In the genomic region with DNA sequence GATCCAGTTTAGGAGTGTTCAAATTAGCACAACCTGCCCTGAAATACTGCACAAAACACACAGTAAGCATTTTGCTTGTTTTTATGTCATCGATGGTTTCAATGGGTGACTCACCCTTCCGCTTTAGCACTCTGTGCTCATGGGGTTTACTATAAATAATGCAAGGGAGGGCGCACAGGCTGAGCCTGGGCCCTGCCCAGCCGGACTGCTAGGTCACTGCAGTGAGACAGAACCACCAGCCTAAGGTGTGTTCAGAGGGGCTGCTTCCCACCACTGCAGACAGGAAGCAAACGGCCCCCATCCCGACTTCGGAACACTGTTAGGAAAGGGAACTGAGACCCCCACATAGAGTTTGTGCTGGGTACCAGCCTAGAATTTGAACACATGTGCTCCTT, we compare ENCODE assay signal across 9 mouse cellular contexts. TPM values are rescaled to one million over a fixed set of nuclear protein-coding genes. Genes with fewer than 3 reads are reported as not detected.
DNase-seq lines count a peak whose midpoint lies in the region; ATAC-seq and TF ChIP-seq lines count a peak whose summit lies in the region.
"Had no signal": no experiment of that assay in that cellular context is flagged by ENCODE, and none has a peak within 500 bp of the region (broad histone marks: within the 10 kb centered on the region; RNA-seq: fewer than 3 reads in every experiment).

No protein-coding gene starts in this region.

- no peaks in the 10 kb centered on the region for H3K36me3 ChIP-seq in kidney, adult 2 months (ENCODE audit: control insufficient read depth, insufficient read depth, low read length)
- H3K36me3 ChIP-seq in kidney, embryonic 15.5 days, result no peaks in the 10 kb centered on the region
- no peaks in the 10 kb centered on the region for H3K36me3 ChIP-seq in macrophage (ENCODE audit: inconsistent target)
- H3K36me3 ChIP-seq in forebrain, embryonic 12.5 days (replicated peaks), result no peaks in the 10 kb centered on the region

- 59% methylated on average over 7 of the region's 7 CpGs for WGBS in kidney, adult 2 months
- WGBS in kidney, embryonic 15.5 days, result 74% methylated on average over 7 of the region's 7 CpGs
- WGBS in macrophage (ENCODE audit: missing documents), result 5% methylated on average over 7 of the region's 7 CpGs
- WGBS in forebrain, embryonic 12.5 days, result 88% methylated on average over 7 of the region's 7 CpGs

- H3K27ac ChIP-seq in kidney, adult 2 months (ENCODE audit: insufficient read depth, low read depth, low read length), result no peak overlapping the region
- H3K27ac ChIP-seq in kidney, embryonic 15.5 days, result no peak overlapping the region
- H3K27ac ChIP-seq in macrophage, result peak overlapping the region; percentile 82
- H3K27ac ChIP-seq in forebrain, embryonic 12.5 days, result no peak overlapping the region

- H3K79me2 ChIP-seq in macrophage (ENCODE audit: inconsistent target), result no peaks in the 10 kb centered on the region

- H3K27me3 ChIP-seq in kidney, adult 2 months (replicated peaks; ENCODE audit: control insufficient read depth, insufficient read depth, low read length), result no peaks in the 10 kb centered on the region
- peaks cover 20% of the 10 kb centered on the region for H3K27me3 ChIP-seq in kidney, embryonic 15.5 days
- H3K27me3 ChIP-seq in forebrain, embryonic 12.5 days, result peaks cover 3% of the 10 kb centered on the region; the same call in 1 of the 2 replicates

- no peak overlapping the region for H3K4me2 ChIP-seq in kidney, embryonic 15.5 days
- no peak overlapping the region for H3K4me2 ChIP-seq in forebrain, embryonic 12.5 days

- DNase-seq in kidney, adult 2 months, result peak; percentile 49
- peak; percentile 50 for DNase-seq in NIH3T3 (ENCODE audit: low read depth)
- peak; percentile 67 for DNase-seq in gastrocnemius, postnatal 25 days
- DNase-seq in retina, embryonic 14.5 days (ENCODE audit: low spot score), result no peak
- DNase-seq in cerebellum, postnatal 10 days, result no peak
- DNase-seq: cerebellum, postnatal 14 days had no signal

- TF ChIP-seq CTCF in kidney, adult 2 months (conservative IDR thresholded peaks at IDR 0.05; ENCODE audit: insufficient read depth, insufficient read length, low read depth, low read length), result no peak

- no peak overlapping the region for H3K9ac ChIP-seq in kidney, embryonic 15.5 days
- no peak overlapping the region for H3K9ac ChIP-seq in forebrain, embryonic 12.5 days

- no peaks in the 10 kb centered on the region for H3K4me1 ChIP-seq in kidney, adult 2 months (ENCODE audit: control insufficient read depth, insufficient read depth, low read length)
- peaks cover 2% of the 10 kb centered on the region; the same call in 1 of the 2 replicates for H3K4me1 ChIP-seq in kidney, embryonic 15.5 days
- H3K4me1 ChIP-seq in forebrain, embryonic 12.5 days, result peaks cover 28% of the 10 kb centered on the region

- no peak overlapping the region for H3K4me3 ChIP-seq in kidney, adult 2 months (ENCODE audit: insufficient read depth, low read depth, low read length)
- no peak overlapping the region for H3K4me3 ChIP-seq in kidney, embryonic 15.5 days (replicated peaks)
- H3K4me3 ChIP-seq in macrophage (ENCODE audit: inconsistent target), result no peak overlapping the region
- no peak overlapping the region for H3K4me3 ChIP-seq in forebrain, embryonic 12.5 days (replicated peaks)

- TF ChIP-seq POLR2A in kidney, adult 2 months (IDR thresholded peaks at IDR 0.05; ENCODE audit: low read depth, low read length), result no peak

- ATAC-seq in kidney, embryonic 15.5 days (replicated peaks; ENCODE audit: low FRiP score), result no peak
- ATAC-seq in forebrain, embryonic 12.5 days (ENCODE audit: low FRiP score), result no peak

- no peaks in the 10 kb centered on the region for H3K9me3 ChIP-seq in kidney, embryonic 15.5 days (replicated peaks)
- no peaks in the 10 kb centered on the region for H3K9me3 ChIP-seq in forebrain, embryonic 12.5 days

RNA-seq across cellular contexts. Expression of gene Zbtb16, which starts 18.6 kb away (rescaled TPM):
- polyA plus RNA-seq in kidney, adult 2 months (2012; rRNA removed), result 3.0 and 3.1 TPM in 2 replicates
- polyA plus RNA-seq in kidney, embryonic 15.5 days (2015; fragmentation: Nextera tagmentation; extraction: Ambion mirVana), result 1.2 and 2.1 TPM in 2 replicates
- total RNA-seq in gastrocnemius, postnatal 25 days (2021), result 100 to 1,000 TPM; 102 to 134 TPM
- total RNA-seq in macrophage (2018; cell fraction: chromatin; rRNA removed), result 1 to 10 TPM in 13 of 26 experiments, under 1 TPM in 7, not detected in 6; 0.26 to 9.3 (median 2.4) TPM
- total RNA-seq in macrophage (2018; cell fraction: cytosol; rRNA removed), result 1 to 10 TPM in 11 of 26 experiments, under 1 TPM in 14, not detected in 1; 0.03 to 1.9 (median 0.43) TPM
- 10 to 100 TPM in 1 of 26 experiments, 1 to 10 TPM in 10, under 1 TPM in 12, not detected in 3; 0.06 to 14.4 (median 0.72) TPM for total RNA-seq in macrophage (2018; cell fraction: nucleus; rRNA removed)
- polyA plus RNA-seq in macrophage (2018), result 0.34 to 1.2 TPM (median 0.62 TPM) in 3 replicates
- 3.5 and 5.6 TPM in 2 replicates for polyA plus RNA-seq in forebrain, embryonic 12.5 days (2016; fragmentation: Nextera tagmentation; extraction: Ambion mirVana)

Comparison
In these comparisons a context has a peak if more than half of its experiments do, and no peak if none do; other contexts are left out.
1. DNase-seq: peak in kidney, adult 2 months (single experiment), NIH3T3 (single experiment) and gastrocnemius, postnatal 25 days (single experiment); none in retina, embryonic 14.5 days (single experiment) and cerebellum, postnatal 10 days (0 of 2).